Mouse (Mus musculus): Measurements from ENCODE around the gene Rreb1. TPM values are rescaled to one million over a fixed set of nuclear protein-coding genes. Genes with fewer than 3 reads are reported as not detected.
A peak's percentile ranks its signal among the peaks of the same experiment; 100 is the strongest.

Gene Rreb1
- 5.4 and 7.5 TPM in 2 replicates for polyA plus RNA-seq (2014; fragmentation: Nextera tagmentation; extraction: Ambion mirVana)

- under 1% methylated on average over 37 of the region's 37 CpGs for WGBS
- H3K4me1 ChIP-seq (ENCODE audit: control insufficient read depth, insufficient read depth, low read length) = 0 out of 2 replicates have a peak, but pooled peaks cover 6% of the 10 kb centered on the region
- DNase-seq (ENCODE audit: low spot score) (peak; percentile 72), ATAC-seq (ENCODE audit: insufficient number of reproducible peaks, low FRiP score, low TSS enrichment, low read depth) (peak; percentile 55; the same call in 1 of the 2 replicates)
- H3K27ac ChIP-seq (replicated peaks; ENCODE audit: low read depth, low read length) = no peak within 1 kb of the TSS
- peaks cover 9% of the 10 kb centered on the region; the same call in 1 of the 2 replicates for H3K27me3 ChIP-seq (ENCODE audit: control insufficient read depth, insufficient read depth, low read length)
- H3K9me3 ChIP-seq (ENCODE audit: control insufficient read depth, low read length) = no peaks in the 10 kb centered on the region
- H3K4me2 ChIP-seq (ENCODE audit: low read depth, severe bottlenecking) = peak within 1 kb of the TSS; percentile 100
- H3K36me3 ChIP-seq (ENCODE audit: control insufficient read depth, insufficient read depth, low read length) = no peaks in the 10 kb centered on the region
- peak within 1 kb of the TSS; percentile 58 for H3K4me3 ChIP-seq (ENCODE audit: low read depth, low read length)
- H3K9ac ChIP-seq (ENCODE audit: low read length) = peak within 1 kb of the TSS; percentile 67
These were observed at the start of gene Rreb1 for GRCm38 (mm10) chr13:37778147-37778593. Gene Rreb1 (plus strand): TSS chr13:37778400.

- no peak overlapping the region for H3K4me2 ChIP-seq (ENCODE audit: low read depth, severe bottlenecking)
- H3K9ac ChIP-seq (ENCODE audit: low read length) = no peak overlapping the region
- no peaks in the 10 kb centered on the region for H3K27me3 ChIP-seq (ENCODE audit: control insufficient read depth, insufficient read depth, low read length)
- no peak overlapping the region for H3K4me3 ChIP-seq (ENCODE audit: low read depth, low read length)
- no peaks in the 10 kb centered on the region for H3K36me3 ChIP-seq (ENCODE audit: control insufficient read depth, insufficient read depth, low read length)
- DNase-seq (ENCODE audit: low spot score) = no peak
- WGBS = 88% methylated on average over 7 of the region's 7 CpGs
- no peaks in the 10 kb centered on the region for H3K9me3 ChIP-seq (ENCODE audit: control insufficient read depth, low read length)
- no peaks in the 10 kb centered on the region for H3K4me1 ChIP-seq (ENCODE audit: control insufficient read depth, insufficient read depth, low read length)
- no peak overlapping the region for H3K27ac ChIP-seq (replicated peaks; ENCODE audit: low read depth, low read length)
- no peak for ATAC-seq (ENCODE audit: insufficient number of reproducible peaks, low FRiP score, low TSS enrichment, low read depth)
These were observed 49.6 kb upstream of the Rreb1 start for GRCm38 (mm10) chr13:37728551-37728950.

GRCm38 (mm10) chr13:37731914-37732693 lies 46.1 kb upstream of the Rreb1 start:
- H3K4me2 ChIP-seq (ENCODE audit: low read depth, severe bottlenecking) = no peak overlapping the region
- H3K9me3 ChIP-seq (ENCODE audit: control insufficient read depth, low read length) = no peaks in the 10 kb centered on the region
- H3K27me3 ChIP-seq (ENCODE audit: control insufficient read depth, insufficient read depth, low read length) = no peaks in the 10 kb centered on the region
- DNase-seq (ENCODE audit: low spot score) = no peak
- 91% methylated on average over 12 of the region's 12 CpGs for WGBS
- no peaks in the 10 kb centered on the region for H3K36me3 ChIP-seq (ENCODE audit: control insufficient read depth, insufficient read depth, low read length)
- no peak overlapping the region for H3K27ac ChIP-seq (replicated peaks; ENCODE audit: low read depth, low read length)
- H3K4me3 ChIP-seq (ENCODE audit: low read depth, low read length) = no peak overlapping the region
- H3K4me1 ChIP-seq (ENCODE audit: control insufficient read depth, insufficient read depth, low read length) = no peaks in the 10 kb centered on the region
- ATAC-seq (ENCODE audit: insufficient number of reproducible peaks, low FRiP score, low TSS enrichment, low read depth) = no peak
- no peak overlapping the region for H3K9ac ChIP-seq (ENCODE audit: low read length)

GRCm38 (mm10) chr13:37734501-37734900 lies 43.7 kb upstream of the Rreb1 start:
- H3K36me3 ChIP-seq (ENCODE audit: control insufficient read depth, insufficient read depth, low read length) = no peaks in the 10 kb centered on the region
- H3K4me2 ChIP-seq (ENCODE audit: low read depth, severe bottlenecking) = no peak overlapping the region
- no peak overlapping the region for H3K9ac ChIP-seq (ENCODE audit: low read length)
- H3K4me1 ChIP-seq (ENCODE audit: control insufficient read depth, insufficient read depth, low read length) = no peaks in the 10 kb centered on the region
- no peak overlapping the region for H3K27ac ChIP-seq (replicated peaks; ENCODE audit: low read depth, low read length)
- no peak for ATAC-seq (ENCODE audit: insufficient number of reproducible peaks, low FRiP score, low TSS enrichment, low read depth)
- no peak for DNase-seq (ENCODE audit: low spot score)
- no peaks in the 10 kb centered on the region for H3K9me3 ChIP-seq (ENCODE audit: control insufficient read depth, low read length)
- no peak overlapping the region for H3K4me3 ChIP-seq (ENCODE audit: low read depth, low read length)
- WGBS = 94% methylated on average over 11 of the region's 11 CpGs
- no peaks in the 10 kb centered on the region for H3K27me3 ChIP-seq (ENCODE audit: control insufficient read depth, insufficient read depth, low read length)

- no peak for DNase-seq (ENCODE audit: low spot score)
- no peak for ATAC-seq (ENCODE audit: insufficient number of reproducible peaks, low FRiP score, low TSS enrichment, low read depth)
- Histone ChIP-seq H3K27ac (replicated peaks; ENCODE audit: low read depth, low read length) (no peak overlapping the region), H3K4me1 (ENCODE audit: control insufficient read depth, insufficient read depth, low read length) (no peaks in the 10 kb centered on the region), H3K36me3 (ENCODE audit: control insufficient read depth, insufficient read depth, low read length) (no peaks in the 10 kb centered on the region), H3K4me2 (ENCODE audit: low read depth, severe bottlenecking) (no peak overlapping the region), H3K9ac (ENCODE audit: low read length) (no peak overlapping the region), H3K27me3 (ENCODE audit: control insufficient read depth, insufficient read depth, low read length) (no peaks in the 10 kb centered on the region), H3K9me3 (ENCODE audit: control insufficient read depth, low read length) (no peaks in the 10 kb centered on the region), H3K4me3 (ENCODE audit: low read depth, low read length) (no peak overlapping the region)
- 87% methylated on average over 5 of the region's 5 CpGs for WGBS
These were observed 38.1 kb upstream of the Rreb1 start for GRCm38 (mm10) chr13:37740111-37740510.

- no peak for ATAC-seq (ENCODE audit: insufficient number of reproducible peaks, low FRiP score, low TSS enrichment, low read depth)
- Histone ChIP-seq H3K27me3 (ENCODE audit: control insufficient read depth, insufficient read depth, low read length) (no peaks in the 10 kb centered on the region), H3K4me1 (ENCODE audit: control insufficient read depth, insufficient read depth, low read length) (no peaks in the 10 kb centered on the region)
These were observed 37.4 kb upstream of the Rreb1 start for GRCm38 (mm10) chr13:37740752-37741151.

GRCm38 (mm10) chr13:37742248-37742647 lies 36.0 kb upstream of the Rreb1 start:
- Histone ChIP-seq H3K4me1 (ENCODE audit: control insufficient read depth, insufficient read depth, low read length) (no peaks in the 10 kb centered on the region), H3K27ac (replicated peaks; ENCODE audit: low read depth, low read length) (no peak overlapping the region), H3K9ac (ENCODE audit: low read length) (no peak overlapping the region), H3K4me2 (ENCODE audit: low read depth, severe bottlenecking) (no peak overlapping the region), H3K36me3 (ENCODE audit: control insufficient read depth, insufficient read depth, low read length) (no peaks in the 10 kb centered on the region), H3K4me3 (ENCODE audit: low read depth, low read length) (no peak overlapping the region), H3K9me3 (ENCODE audit: control insufficient read depth, low read length) (no peaks in the 10 kb centered on the region), H3K27me3 (ENCODE audit: control insufficient read depth, insufficient read depth, low read length) (no peaks in the 10 kb centered on the region)
- ATAC-seq (ENCODE audit: insufficient number of reproducible peaks, low FRiP score, low TSS enrichment, low read depth) = no peak
- 85% methylated on average over 4 of the region's 4 CpGs for WGBS
- no peak for DNase-seq (ENCODE audit: low spot score)

More at GRCm38 (mm10) chr13:37740752-37741151, 37.4 kb upstream of the Rreb1 start:
- 69% methylated on average over 5 of the region's 5 CpGs for WGBS
- no peak overlapping the region for H3K27ac ChIP-seq (replicated peaks; ENCODE audit: low read depth, low read length)
- no peaks in the 10 kb centered on the region for H3K9me3 ChIP-seq (ENCODE audit: control insufficient read depth, low read length)
- no peak overlapping the region for H3K9ac ChIP-seq (ENCODE audit: low read length)
- no peaks in the 10 kb centered on the region for H3K36me3 ChIP-seq (ENCODE audit: control insufficient read depth, insufficient read depth, low read length)
- no peak overlapping the region for H3K4me2 ChIP-seq (ENCODE audit: low read depth, severe bottlenecking)
- H3K4me3 ChIP-seq (ENCODE audit: low read depth, low read length) = no peak overlapping the region
- no peak for DNase-seq (ENCODE audit: low spot score)

- WGBS = 71% methylated on average over 7 of the region's 7 CpGs
- H3K36me3 ChIP-seq (ENCODE audit: control insufficient read depth, insufficient read depth, low read length) = no peaks in the 10 kb centered on the region
- ATAC-seq (ENCODE audit: insufficient number of reproducible peaks, low FRiP score, low TSS enrichment, low read depth) (no peak), DNase-seq (ENCODE audit: low spot score) (no peak)
- no peaks in the 10 kb centered on the region for H3K4me1 ChIP-seq (ENCODE audit: control insufficient read depth, insufficient read depth, low read length)
- H3K4me2 ChIP-seq (ENCODE audit: low read depth, severe bottlenecking) = no peak overlapping the region
- no peaks in the 10 kb centered on the region for H3K27me3 ChIP-seq (ENCODE audit: control insufficient read depth, insufficient read depth, low read length)
- no peak overlapping the region for H3K9ac ChIP-seq (ENCODE audit: low read length)
- no peak overlapping the region for H3K27ac ChIP-seq (replicated peaks; ENCODE audit: low read depth, low read length)
- H3K9me3 ChIP-seq (ENCODE audit: control insufficient read depth, low read length) = no peaks in the 10 kb centered on the region
- no peak overlapping the region for H3K4me3 ChIP-seq (ENCODE audit: low read depth, low read length)
These were observed 30.7 kb upstream of the Rreb1 start for GRCm38 (mm10) chr13:37747504-37747903.

All from limb, embryonic 11.5 days (tissue).